Mouse (Mus musculus): ENCODE measurements around the gene Acod1. TPM values are rescaled to one million over a fixed set of nuclear protein-coding genes. Genes with fewer than 3 reads are reported as not detected.

The Acod1 gene
- polyA plus RNA-seq, 1 experiment from 2014 or later, result not detected

DNA sequence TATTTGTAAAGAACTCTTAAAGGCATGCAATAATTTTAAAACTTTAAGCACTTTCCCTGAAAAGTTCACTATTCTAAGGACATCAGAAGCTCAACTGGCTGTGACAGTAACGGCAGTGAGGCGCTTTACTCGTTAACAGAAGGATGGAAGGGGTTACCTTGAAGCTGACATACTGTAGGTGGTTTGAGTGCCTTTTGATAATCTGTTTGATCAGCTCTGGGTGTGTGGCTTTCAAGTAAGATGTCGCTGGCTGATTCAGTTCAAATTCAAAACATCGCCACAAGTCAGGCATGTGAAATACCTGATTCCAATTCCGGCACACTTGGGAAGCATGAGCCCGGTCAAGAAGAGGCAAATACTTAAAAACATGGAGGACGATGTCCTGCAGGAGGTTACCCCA, 48.3 kb downstream of the Acod1 start:
- DNase-seq (ENCODE audit: low spot score) (no peak), ATAC-seq (no peak)

GRCm38 (mm10) chr14:103095826-103096225, 49.0 kb downstream of the Acod1 start:
- peaks cover 35% of the 10 kb centered on the region for H3K36me3 ChIP-seq (ENCODE audit: control insufficient read depth, insufficient read depth, low read length)
- H3K9ac ChIP-seq (ENCODE audit: low read length), result no peak overlapping the region
- DNase-seq (ENCODE audit: low spot score), result no peak
- H3K9me3 ChIP-seq (replicated peaks; ENCODE audit: control insufficient read depth, low read length), result no peaks in the 10 kb centered on the region
- no peak overlapping the region for H3K4me2 ChIP-seq (ENCODE audit: low read length)
- H3K27ac ChIP-seq (ENCODE audit: low read depth, low read length), result no peak overlapping the region
- 90% methylated on average over 8 of the region's 8 CpGs for WGBS
- no peaks in the 10 kb centered on the region for H3K27me3 ChIP-seq (replicated peaks; ENCODE audit: control insufficient read depth, insufficient read depth, low read length)
- H3K4me3 ChIP-seq (ENCODE audit: low read depth, low read length), result no peak overlapping the region
- peaks cover 17% of the 10 kb centered on the region for H3K4me1 ChIP-seq (ENCODE audit: control insufficient read depth, insufficient read depth, low read length)
- no peak for ATAC-seq

More for the DNA sequence above, 48.3 kb downstream of the Acod1 start:
- Histone ChIP-seq H3K9me3 (replicated peaks; ENCODE audit: control insufficient read depth, low read length) (no peaks in the 10 kb centered on the region), H3K36me3 (ENCODE audit: control insufficient read depth, insufficient read depth, low read length) (peaks cover 39% of the 10 kb centered on the region), H3K4me2 (ENCODE audit: low read length) (no peak overlapping the region), H3K27ac (ENCODE audit: low read depth, low read length) (no peak overlapping the region), H3K27me3 (replicated peaks; ENCODE audit: control insufficient read depth, insufficient read depth, low read length) (no peaks in the 10 kb centered on the region), H3K9ac (ENCODE audit: low read length) (no peak overlapping the region), H3K4me3 (ENCODE audit: low read depth, low read length) (no peak overlapping the region), H3K4me1 (ENCODE audit: control insufficient read depth, insufficient read depth, low read length) (peaks cover 17% of the 10 kb centered on the region)
- 88% methylated on average over 8 of the region's 8 CpGs for WGBS

- Histone ChIP-seq H3K4me2 (ENCODE audit: low read length) (0 out of 2 replicates have a peak overlapping the region, but pooled peaks have one; percentile 72), H3K4me1 (ENCODE audit: control insufficient read depth, insufficient read depth, low read length) (peaks cover 17% of the 10 kb centered on the region), H3K27me3 (replicated peaks; ENCODE audit: control insufficient read depth, insufficient read depth, low read length) (no peaks in the 10 kb centered on the region), H3K4me3 (ENCODE audit: low read depth, low read length) (no peak overlapping the region), H3K9me3 (replicated peaks; ENCODE audit: control insufficient read depth, low read length) (no peaks in the 10 kb centered on the region), H3K36me3 (ENCODE audit: control insufficient read depth, insufficient read depth, low read length) (peaks cover 28% of the 10 kb centered on the region), H3K9ac (ENCODE audit: low read length) (no peak overlapping the region), H3K27ac (ENCODE audit: low read depth, low read length) (no peak overlapping the region)
- 70% methylated on average over 6 of the region's 6 CpGs for WGBS
- DNase-seq (ENCODE audit: low spot score) (no peak), ATAC-seq (no peak)
Measured at GRCm38 (mm10) chr14:103096621-103097020, 49.8 kb downstream of the Acod1 start.

DNA sequence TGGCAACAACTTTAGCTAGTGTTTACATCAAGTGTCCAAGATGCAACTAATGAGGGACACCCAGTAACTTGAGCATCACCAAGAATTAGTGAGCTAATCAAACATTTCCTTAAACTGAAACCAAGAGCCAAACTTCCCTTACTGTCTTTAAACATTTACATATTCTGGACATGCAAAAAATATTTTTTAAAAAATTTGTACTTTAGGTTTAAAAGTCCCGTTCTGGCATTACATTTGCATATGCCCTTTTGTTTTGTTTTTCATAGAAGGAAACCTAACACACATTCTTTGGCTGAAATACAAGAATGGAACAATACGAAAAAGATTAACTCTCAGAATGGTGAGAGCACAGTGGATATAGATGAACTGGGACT, 51.4 kb downstream of the Acod1 start:
- no peak for DNase-seq (ENCODE audit: low spot score)
- no peaks in the 10 kb centered on the region for H3K9me3 ChIP-seq (replicated peaks; ENCODE audit: control insufficient read depth, low read length)
- peak overlapping the region; percentile 86 for H3K4me3 ChIP-seq (ENCODE audit: low read depth, low read length)
- H3K4me1 ChIP-seq (ENCODE audit: control insufficient read depth, insufficient read depth, low read length), result peaks cover 17% of the 10 kb centered on the region
- H3K4me2 ChIP-seq (ENCODE audit: low read length), result peak overlapping the region; percentile 72
- peak overlapping the region; percentile 98; the same call in 1 of the 2 replicates for H3K27ac ChIP-seq (ENCODE audit: low read depth, low read length)
- H3K27me3 ChIP-seq (replicated peaks; ENCODE audit: control insufficient read depth, insufficient read depth, low read length), result no peaks in the 10 kb centered on the region
- WGBS, result under 1% methylated on average over 2 of the region's 2 CpGs
- H3K36me3 ChIP-seq (ENCODE audit: control insufficient read depth, insufficient read depth, low read length), result peaks cover 16% of the 10 kb centered on the region; the same call in 1 of the 2 replicates
- H3K9ac ChIP-seq (ENCODE audit: low read length), result peak overlapping the region; percentile 99
- ATAC-seq, result no peak

DNA sequence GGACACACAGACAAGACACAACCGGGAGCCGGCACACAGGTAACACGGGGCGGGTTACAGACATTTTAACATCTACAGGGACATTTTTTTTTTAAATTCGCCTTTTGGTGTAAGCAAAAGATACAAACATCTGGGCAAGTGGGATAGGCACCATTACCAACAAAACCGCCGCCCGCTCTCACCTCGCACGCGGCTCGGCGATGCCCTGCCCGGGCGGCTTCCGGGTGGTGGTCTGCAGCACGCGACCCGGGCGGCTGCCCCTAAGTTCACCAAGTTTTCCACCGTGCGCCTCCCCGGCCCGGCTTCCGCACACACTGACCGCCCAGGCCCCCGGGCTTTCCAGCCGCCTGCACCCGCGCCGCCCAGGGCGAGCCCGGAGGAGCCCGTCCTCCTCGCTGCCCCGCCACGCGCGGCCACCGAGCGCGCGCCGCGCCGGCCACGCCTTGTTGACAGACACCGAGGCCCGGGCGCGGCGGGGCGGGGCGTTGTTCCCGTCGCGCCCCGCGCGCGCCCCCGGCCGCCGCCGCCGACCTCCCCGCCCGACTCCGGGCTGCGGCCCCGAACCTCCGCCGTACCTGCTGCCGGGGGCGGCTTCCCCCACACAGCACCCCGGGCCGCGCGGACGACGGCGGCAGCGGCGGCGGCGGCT, 51.9 kb downstream of the Acod1 start:
- Histone ChIP-seq H3K4me3 (ENCODE audit: low read depth, low read length) (peak overlapping the region; percentile 86), H3K27me3 (replicated peaks; ENCODE audit: control insufficient read depth, insufficient read depth, low read length) (no peaks in the 10 kb centered on the region), H3K9ac (ENCODE audit: low read length) (peak overlapping the region; percentile 99), H3K27ac (ENCODE audit: low read depth, low read length) (peak overlapping the region; percentile 98), H3K36me3 (ENCODE audit: control insufficient read depth, insufficient read depth, low read length) (peaks cover 11% of the 10 kb centered on the region; the same call in 1 of the 2 replicates), H3K9me3 (replicated peaks; ENCODE audit: control insufficient read depth, low read length) (no peaks in the 10 kb centered on the region), H3K4me1 (ENCODE audit: control insufficient read depth, insufficient read depth, low read length) (peaks cover 17% of the 10 kb centered on the region), H3K4me2 (ENCODE audit: low read length) (peak overlapping the region; percentile 72)
- ATAC-seq (peak; percentile 87), DNase-seq (ENCODE audit: low spot score) (peak; percentile 86)
- WGBS, result under 1% methylated on average over 56 of the region's 86 CpGs

DNA sequence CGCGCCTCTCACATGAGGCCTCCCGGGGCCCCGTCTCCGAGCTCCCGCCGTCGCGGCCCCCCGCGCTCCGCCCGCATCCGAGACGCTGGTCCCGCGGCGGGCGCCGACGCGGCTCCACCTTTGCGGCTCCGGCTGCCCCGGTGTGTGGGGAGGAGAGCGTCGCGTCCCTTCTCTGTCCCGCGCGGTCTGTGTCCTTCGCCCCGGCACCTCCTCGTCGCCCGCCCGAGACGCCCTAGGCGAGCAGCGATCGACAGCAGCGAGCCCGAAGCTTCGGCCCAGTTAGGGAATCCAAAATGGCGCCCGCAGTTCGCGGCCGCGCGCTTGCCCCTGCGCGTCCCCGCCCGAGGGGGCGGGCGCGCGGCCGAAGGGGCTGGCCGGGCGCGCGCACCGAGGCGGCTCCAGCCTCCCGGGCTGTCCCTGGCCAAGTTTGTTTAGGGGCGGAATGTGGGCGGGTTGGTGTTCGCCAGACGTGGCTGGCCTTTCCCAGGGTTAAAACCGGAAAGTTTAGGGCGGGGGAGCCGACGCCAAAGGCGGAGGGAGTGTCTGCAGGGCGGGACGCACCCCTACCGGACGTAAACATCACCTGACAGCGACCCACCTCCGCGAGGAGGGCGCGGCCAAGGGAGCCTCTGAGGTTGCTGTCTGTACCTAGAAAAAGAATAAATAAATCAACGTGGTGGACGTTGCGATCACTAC, 52.6 kb downstream of the Acod1 start, which contains the start of gene Fbxl3:
Gene Fbxl3, minus strand, starts transcription at position 329 of the 696 bp plus-strand sequence.
- no peaks in the 10 kb centered on the region for H3K27me3 ChIP-seq (replicated peaks; ENCODE audit: control insufficient read depth, insufficient read depth, low read length)
- under 1% methylated on average over 87 of the region's 88 CpGs for WGBS
- H3K27ac ChIP-seq (ENCODE audit: low read depth, low read length), result peak within 1 kb of the TSS; percentile 98
- H3K4me1 ChIP-seq (ENCODE audit: control insufficient read depth, insufficient read depth, low read length), result peaks cover 17% of the 10 kb centered on the region
- peak; percentile 87 for ATAC-seq
- H3K9ac ChIP-seq (ENCODE audit: low read length), result peak within 1 kb of the TSS; percentile 99
- H3K4me2 ChIP-seq (ENCODE audit: low read length), result peak within 1 kb of the TSS; percentile 72
- peak within 1 kb of the TSS; percentile 86 for H3K4me3 ChIP-seq (ENCODE audit: low read depth, low read length)
- peaks cover 9% of the 10 kb centered on the region; the same call in 1 of the 2 replicates for H3K36me3 ChIP-seq (ENCODE audit: control insufficient read depth, insufficient read depth, low read length)
- peak; percentile 88 for DNase-seq (ENCODE audit: low spot score)
- no peaks in the 10 kb centered on the region for H3K9me3 ChIP-seq (replicated peaks; ENCODE audit: control insufficient read depth, low read length)

- 82% methylated on average over 13 of the region's 13 CpGs for WGBS
Measured at GRCm38 (mm10) chr14:103100296-103100695, 53.5 kb downstream of the Acod1 start.

DNA sequence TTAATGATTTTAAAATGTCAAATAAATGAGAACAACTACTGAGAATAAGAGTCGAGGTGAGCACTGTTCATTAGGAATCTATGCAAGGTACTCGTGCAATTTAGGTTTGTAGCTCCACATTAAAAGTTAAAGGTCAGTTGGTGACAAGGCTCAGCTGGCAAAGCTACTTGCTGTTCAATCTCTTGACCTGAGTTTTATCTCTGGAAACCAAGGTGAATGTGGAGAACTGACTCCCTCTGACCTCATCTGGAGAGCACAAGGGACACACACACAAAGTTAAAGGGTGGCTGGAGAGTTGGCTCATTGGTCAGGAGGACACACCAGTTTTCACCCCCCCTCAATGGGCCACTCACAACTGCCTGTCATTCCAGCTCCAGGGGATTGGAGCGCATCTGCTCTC, 54.4 kb downstream of the Acod1 start:
- H3K4me2 ChIP-seq (ENCODE audit: low read length), result no peak overlapping the region
- H3K27ac ChIP-seq (ENCODE audit: low read depth, low read length), result no peak overlapping the region
- H3K9ac ChIP-seq (ENCODE audit: low read length), result no peak overlapping the region
- no peak overlapping the region for H3K4me3 ChIP-seq (ENCODE audit: low read depth, low read length)
- H3K4me1 ChIP-seq (ENCODE audit: control insufficient read depth, insufficient read depth, low read length), result peaks cover 15% of the 10 kb centered on the region
- WGBS, result 91% methylated on average over 3 of the region's 3 CpGs
- H3K27me3 ChIP-seq (replicated peaks; ENCODE audit: control insufficient read depth, insufficient read depth, low read length), result no peaks in the 10 kb centered on the region
- 0 out of 2 replicates have a peak, but pooled peaks cover 5% of the 10 kb centered on the region for H3K36me3 ChIP-seq (ENCODE audit: control insufficient read depth, insufficient read depth, low read length)
- no peaks in the 10 kb centered on the region for H3K9me3 ChIP-seq (replicated peaks; ENCODE audit: control insufficient read depth, low read length)
- no peak for DNase-seq (ENCODE audit: low spot score)
- no peak for ATAC-seq

More at GRCm38 (mm10) chr14:103100296-103100695, 53.5 kb downstream of the Acod1 start:
- H3K9ac ChIP-seq (ENCODE audit: low read length), result no peak overlapping the region
- H3K27ac ChIP-seq (ENCODE audit: low read depth, low read length), result no peak overlapping the region
- DNase-seq (ENCODE audit: low spot score) (no peak), ATAC-seq (no peak)
- H3K36me3 ChIP-seq (ENCODE audit: control insufficient read depth, insufficient read depth, low read length), result 0 out of 2 replicates have a peak, but pooled peaks cover 5% of the 10 kb centered on the region
- H3K27me3 ChIP-seq (replicated peaks; ENCODE audit: control insufficient read depth, insufficient read depth, low read length), result no peaks in the 10 kb centered on the region
- peaks cover 17% of the 10 kb centered on the region for H3K4me1 ChIP-seq (ENCODE audit: control insufficient read depth, insufficient read depth, low read length)
- peak overlapping the region; percentile 72; the same call in 1 of the 2 replicates for H3K4me2 ChIP-seq (ENCODE audit: low read length)
- H3K4me3 ChIP-seq (ENCODE audit: low read depth, low read length), result no peak overlapping the region
- no peaks in the 10 kb centered on the region for H3K9me3 ChIP-seq (replicated peaks; ENCODE audit: control insufficient read depth, low read length)

- Histone ChIP-seq H3K27ac (ENCODE audit: low read depth, low read length) (no peak overlapping the region), H3K9ac (ENCODE audit: low read length) (no peak overlapping the region), H3K4me1 (ENCODE audit: control insufficient read depth, insufficient read depth, low read length) (peaks cover 7% of the 10 kb centered on the region), H3K4me2 (ENCODE audit: low read length) (no peak overlapping the region), H3K36me3 (ENCODE audit: control insufficient read depth, insufficient read depth, low read length) (no peaks in the 10 kb centered on the region), H3K4me3 (ENCODE audit: low read depth, low read length) (no peak overlapping the region), H3K9me3 (replicated peaks; ENCODE audit: control insufficient read depth, low read length) (no peaks in the 10 kb centered on the region), H3K27me3 (replicated peaks; ENCODE audit: control insufficient read depth, insufficient read depth, low read length) (no peaks in the 10 kb centered on the region)
- 59% methylated on average over 6 of the region's 6 CpGs for WGBS
- ATAC-seq (no peak), DNase-seq (ENCODE audit: low spot score) (no peak)
Measured at GRCm38 (mm10) chr14:103102246-103102645, 55.5 kb downstream of the Acod1 start.
